Mouse (Mus musculus) limb, embryonic 11.5 days (tissue): ENCODE measurements around the gene Abl1. TPM values are rescaled to one million over a fixed set of nuclear protein-coding genes. Genes with fewer than 3 reads are reported as not detected.

Source experiments
- ATAC-seq: fragments of 200-750 bp; cut with Nextera tagmentation; 2 replicates; pipeline ENCODE4 v1.8.0; 2017; ENCODE audit warnings: low read depth; ENCODE audit not compliant: insufficient number of reproducible peaks, low FRiP score, low TSS enrichment
- DNase-seq: peaks from one replicate; pipeline ENCODE4 v3.0.0-alpha.2; 2015; ENCODE audit warnings: low spot score
- H3K27ac ChIP-seq: fragments of 300-500 bp; sonication (generic); replicated peaks from 2 replicates; pipeline ENCODE4 v1.5.1; 2014; ENCODE audit warnings: low read depth, mild to moderate bottlenecking, low read length
- H3K27me3 ChIP-seq: fragments of 300-500 bp; sonication (generic); 2 replicates; pipeline ENCODE4 v1.6.1; 2014; ENCODE audit warnings: mild to moderate bottlenecking, low read length, mixed read lengths; ENCODE audit not compliant: control insufficient read depth, insufficient read depth
- H3K36me3 ChIP-seq: fragments of 300-500 bp; sonication (generic); 2 replicates; pipeline ENCODE4 v1.6.1; 2014; ENCODE audit warnings: mild to moderate bottlenecking, low read length, moderate library complexity, mixed read lengths; ENCODE audit not compliant: control insufficient read depth, insufficient read depth
- H3K4me1 ChIP-seq: fragments of 300-500 bp; sonication (generic); 2 replicates; pipeline ENCODE4 v1.6.1; 2014; ENCODE audit warnings: low read length, mixed read lengths; ENCODE audit not compliant: control insufficient read depth, insufficient read depth
- H3K4me2 ChIP-seq: fragments of 300-500 bp; sonication (generic); 2 replicates; pipeline ENCODE4 v1.6.1; 2014; ENCODE audit warnings: low read depth, mild to moderate bottlenecking, moderate library complexity; ENCODE audit not compliant: severe bottlenecking
- H3K4me3 ChIP-seq: fragments of 300-500 bp; sonication (generic); 2 replicates; pipeline ENCODE4 v1.5.1; 2014; ENCODE audit warnings: low read depth, low read length
- H3K9ac ChIP-seq: fragments of 300-500 bp; sonication (generic); 2 replicates; pipeline ENCODE4 v1.6.1; 2014; ENCODE audit warnings: mild to moderate bottlenecking, low read length
- H3K9me3 ChIP-seq: fragments of 300-500 bp; sonication (generic); 2 replicates; pipeline ENCODE4 v1.6.1; 2016; ENCODE audit warnings: low read length; ENCODE audit not compliant: control insufficient read depth
- WGBS: fragments of 180-500 bp; shearing (Covaris S2); extraction: QIAGEN DNeasy Blood & Tissue Kit; methylation state at CpG from one replicate; pipeline ENCODE4 v1.1.7; 2014; 5-methylcytosine and 5-hydroxymethylcytosine counted together
- polyA plus RNA-seq: library from polyadenylated mRNA; unstranded; fragments of >200 nt; fragmentation: Nextera tagmentation; extraction: Ambion mirVana; gene quantifications from 2 replicates; pipeline ENCODE4 v1.2.1, GENCODE M21; 2014

Gene Abl1
- polyA plus RNA-seq, 1 experiment from 2014 or later: 57.7 TPM

- Histone ChIP-seq H3K36me3 (peaks cover 38% of the 10 kb centered on the region), H3K4me2 (no peak overlapping the region), H3K9ac (no peak overlapping the region), H3K27me3 (no peaks in the 10 kb centered on the region), H3K9me3 (no peaks in the 10 kb centered on the region), H3K4me1 (no peaks in the 10 kb centered on the region), H3K27ac (no peak overlapping the region), H3K4me3 (no peak overlapping the region)
- DNase-seq (no peak), ATAC-seq (no peak)
- 88% methylated on average over 2 of the region's 2 CpGs for WGBS
Observed at GRCm38 (mm10) chr2:31789215-31789614, 101.0 kb downstream of the Abl1 start.

DNA sequence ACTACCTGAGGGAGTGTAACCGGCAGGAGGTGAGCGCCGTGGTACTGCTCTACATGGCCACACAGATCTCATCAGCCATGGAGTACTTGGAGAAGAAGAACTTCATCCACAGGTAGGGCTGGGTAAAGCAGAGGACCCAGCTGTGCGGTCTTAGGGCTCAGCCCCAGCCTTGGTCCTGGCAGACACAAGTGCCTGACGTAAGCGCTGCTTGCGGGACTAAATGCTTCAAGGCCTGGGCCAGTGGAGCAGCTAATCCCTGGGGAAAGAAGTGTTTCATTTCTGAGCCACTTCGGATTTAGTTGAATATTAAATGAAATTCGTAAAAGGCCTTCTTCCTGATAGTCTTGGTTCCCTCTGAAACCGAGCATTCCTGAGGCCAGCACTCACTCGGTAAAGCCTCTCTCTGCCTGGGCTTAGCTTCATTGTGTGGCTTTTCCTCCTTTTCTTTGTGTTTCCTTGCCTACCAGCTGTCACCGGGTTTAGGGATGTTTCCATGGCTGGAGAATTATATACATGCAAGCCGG is 102.6 kb downstream of the Abl1 start:
- DNase-seq (no peak), ATAC-seq (no peak)
- Histone ChIP-seq H3K27me3 (no peaks in the 10 kb centered on the region), H3K4me2 (no peak overlapping the region), H3K4me1 (no peaks in the 10 kb centered on the region), H3K9ac (no peak overlapping the region), H3K4me3 (no peak overlapping the region), H3K36me3 (peaks cover 44% of the 10 kb centered on the region), H3K9me3 (no peaks in the 10 kb centered on the region), H3K27ac (no peak overlapping the region)
- 92% methylated on average over 13 of the region's 13 CpGs for WGBS

DNA sequence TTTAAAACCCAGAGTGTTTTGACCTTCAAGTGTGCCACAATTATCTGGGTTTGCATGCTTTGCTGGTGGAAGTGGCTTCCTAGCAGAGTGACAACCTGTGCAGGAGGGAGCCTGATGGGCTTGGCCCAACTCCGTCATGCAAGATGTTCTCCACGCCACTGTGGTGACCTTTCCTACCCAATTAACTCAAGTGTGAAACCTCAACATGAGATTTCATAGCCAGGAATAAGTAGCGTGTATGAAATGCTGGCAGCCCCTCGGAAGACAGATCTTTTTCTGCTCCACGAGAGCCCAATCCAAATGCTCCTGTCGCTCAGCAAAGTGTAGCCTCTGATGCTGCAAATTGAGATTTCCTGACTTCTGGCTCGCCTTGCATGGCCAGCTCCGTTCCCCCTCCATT is 103.1 kb downstream of the Abl1 start:
- Histone ChIP-seq H3K4me3 (no peak overlapping the region), H3K27me3 (no peaks in the 10 kb centered on the region), H3K4me1 (no peaks in the 10 kb centered on the region), H3K36me3 (peaks cover 44% of the 10 kb centered on the region), H3K9ac (no peak overlapping the region), H3K4me2 (no peak overlapping the region), H3K27ac (no peak overlapping the region), H3K9me3 (no peaks in the 10 kb centered on the region)
- WGBS: 92% methylated on average over 8 of the region's 8 CpGs
- ATAC-seq (no peak), DNase-seq (no peak)

GRCm38 (mm10) chr2:31792611-31793010 is 104.4 kb downstream of the Abl1 start:
- H3K27ac ChIP-seq: no peak overlapping the region
- H3K4me2 ChIP-seq: no peak overlapping the region
- no peaks in the 10 kb centered on the region for H3K4me1 ChIP-seq
- H3K27me3 ChIP-seq: no peaks in the 10 kb centered on the region
- no peaks in the 10 kb centered on the region for H3K9me3 ChIP-seq
- DNase-seq (no peak), ATAC-seq (no peak)
- no peak overlapping the region for H3K4me3 ChIP-seq
- WGBS: 86% methylated on average over 6 of the region's 6 CpGs
- peaks cover 46% of the 10 kb centered on the region for H3K36me3 ChIP-seq
- H3K9ac ChIP-seq: no peak overlapping the region

DNA sequence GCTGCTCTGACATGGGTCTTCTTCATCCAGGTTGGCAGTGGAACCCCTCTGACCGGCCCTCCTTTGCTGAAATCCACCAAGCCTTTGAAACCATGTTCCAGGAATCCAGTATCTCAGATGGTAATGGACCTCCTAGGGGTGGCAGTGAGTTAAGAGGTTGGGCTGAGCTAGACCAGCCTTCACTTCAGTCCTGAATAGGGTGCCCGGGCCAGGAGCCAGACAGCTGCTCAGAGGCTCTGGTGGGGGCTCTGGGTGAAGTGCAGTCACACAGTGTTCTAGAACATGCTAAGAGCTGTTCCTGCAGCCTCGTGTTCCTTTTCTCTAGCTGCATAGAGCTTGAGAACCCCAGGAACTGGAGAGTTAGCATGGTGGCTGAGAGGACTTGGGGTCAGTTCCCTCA is 108.8 kb downstream of the Abl1 start:
- Histone ChIP-seq H3K27me3 (no peaks in the 10 kb centered on the region), H3K4me1 (no peaks in the 10 kb centered on the region), H3K9ac (no peak overlapping the region), H3K9me3 (no peaks in the 10 kb centered on the region), H3K27ac (no peak overlapping the region), H3K36me3 (peaks cover 55% of the 10 kb centered on the region), H3K4me2 (no peak overlapping the region), H3K4me3 (no peak overlapping the region)
- ATAC-seq (no peak), DNase-seq (no peak)
- WGBS: 89% methylated on average over 3 of the region's 3 CpGs

- no peak for ATAC-seq
Observed at GRCm38 (mm10) chr2:31801416-31801815, 113.2 kb downstream of the Abl1 start.

GRCm38 (mm10) chr2:31802811-31803210 is 114.6 kb downstream of the Abl1 start:
- peaks cover 42% of the 10 kb centered on the region for H3K36me3 ChIP-seq
- WGBS: 90% methylated on average over 8 of the region's 8 CpGs
- H3K4me3 ChIP-seq: no peak overlapping the region
- H3K9ac ChIP-seq: no peak overlapping the region
- ATAC-seq (no peak), DNase-seq (no peak)
- H3K4me2 ChIP-seq: no peak overlapping the region
- H3K9me3 ChIP-seq: no peaks in the 10 kb centered on the region
- H3K4me1 ChIP-seq: peaks cover 2% of the 10 kb centered on the region; the same call in 1 of the 2 replicates
- no peaks in the 10 kb centered on the region for H3K27me3 ChIP-seq
- no peak overlapping the region for H3K27ac ChIP-seq

More at GRCm38 (mm10) chr2:31801416-31801815, 113.2 kb downstream of the Abl1 start:
- H3K4me1 ChIP-seq: no peaks in the 10 kb centered on the region
- H3K9me3 ChIP-seq: no peaks in the 10 kb centered on the region
- H3K4me2 ChIP-seq: no peak overlapping the region
- H3K27ac ChIP-seq: no peak overlapping the region
- peaks cover 51% of the 10 kb centered on the region for H3K36me3 ChIP-seq
- no peak for DNase-seq
- WGBS: 94% methylated on average over 9 of the region's 9 CpGs
- no peak overlapping the region for H3K9ac ChIP-seq
- no peak overlapping the region for H3K4me3 ChIP-seq
- no peaks in the 10 kb centered on the region for H3K27me3 ChIP-seq

GRCm38 (mm10) chr2:31803480-31803879 is 115.3 kb downstream of the Abl1 start:
- Histone ChIP-seq H3K4me1 (peaks cover 4% of the 10 kb centered on the region), H3K27ac (no peak overlapping the region), H3K36me3 (peaks cover 35% of the 10 kb centered on the region), H3K27me3 (no peaks in the 10 kb centered on the region), H3K9me3 (no peaks in the 10 kb centered on the region), H3K9ac (no peak overlapping the region), H3K4me2 (no peak overlapping the region), H3K4me3 (no peak overlapping the region)
- no peak for DNase-seq
- WGBS: 92% methylated on average over 14 of the region's 14 CpGs
- no peak for ATAC-seq
